Mouse (Mus musculus): ENCODE results near the gene Ruvbl1. TPM values are rescaled to one million over a fixed set of nuclear protein-coding genes. Genes with fewer than 3 reads are reported as not detected.

Gene Ruvbl1
- polyA plus RNA-seq, 1 experiment from 2014 or later, result 126 TPM

DNA sequence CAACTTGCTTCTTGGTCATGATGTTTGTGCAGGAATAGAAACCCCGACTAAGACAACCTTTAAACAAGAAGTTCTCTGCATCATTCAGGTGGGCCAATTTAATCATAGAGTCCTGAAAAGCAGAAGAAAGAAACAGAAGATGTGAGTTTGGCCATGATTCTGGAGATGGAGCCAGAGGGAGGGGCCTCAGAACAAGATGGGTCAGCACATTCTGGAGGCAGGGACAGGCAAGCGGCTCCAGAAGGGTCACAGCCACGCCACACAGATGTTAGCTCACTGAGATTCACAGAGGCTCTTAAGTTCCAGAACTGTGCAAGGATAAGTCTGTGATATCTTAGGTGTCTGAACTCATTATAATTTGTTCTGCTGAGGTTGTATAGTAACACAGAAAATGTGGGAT, 79.0 kb downstream of the Ruvbl1 start:
- DNase-seq (ENCODE audit: low spot score), result no peak

DNA sequence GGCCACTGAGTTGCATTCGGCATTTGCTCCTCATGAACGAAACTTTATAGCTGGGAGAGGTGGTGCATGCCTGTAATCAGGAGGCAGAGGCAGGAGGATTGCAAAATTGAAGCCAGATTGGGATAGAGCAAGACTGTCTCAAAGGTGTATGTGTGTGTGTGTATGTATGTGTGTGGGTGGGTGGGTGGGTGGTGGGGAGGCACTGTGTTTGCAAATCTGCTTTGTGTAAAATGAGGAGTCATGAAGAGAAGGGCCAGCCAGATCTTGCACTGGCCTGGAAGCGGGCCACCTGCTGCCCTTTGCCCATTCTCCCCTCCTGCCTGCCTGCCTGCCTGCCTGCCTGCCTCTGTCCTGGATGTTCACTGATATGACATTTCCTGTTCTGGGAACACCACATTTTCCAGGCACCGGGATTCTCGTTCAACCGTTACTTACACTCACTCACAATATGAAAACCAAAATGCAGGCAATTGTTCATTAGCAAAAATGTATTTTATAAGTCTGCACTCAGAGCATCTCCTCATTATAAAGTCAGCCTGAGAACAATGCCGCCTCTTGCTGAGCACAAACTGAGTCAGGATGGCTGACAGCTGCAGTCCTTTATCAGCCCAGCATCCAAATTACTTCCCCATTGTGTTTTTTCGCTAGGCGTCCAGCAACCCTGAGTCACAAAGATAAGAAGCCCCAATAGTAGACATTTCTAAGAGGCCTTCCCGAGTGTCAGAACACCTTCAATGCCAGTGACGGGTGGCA, 79.6 kb downstream of the Ruvbl1 start:
- DNase-seq (ENCODE audit: low spot score), result no peak

DNA sequence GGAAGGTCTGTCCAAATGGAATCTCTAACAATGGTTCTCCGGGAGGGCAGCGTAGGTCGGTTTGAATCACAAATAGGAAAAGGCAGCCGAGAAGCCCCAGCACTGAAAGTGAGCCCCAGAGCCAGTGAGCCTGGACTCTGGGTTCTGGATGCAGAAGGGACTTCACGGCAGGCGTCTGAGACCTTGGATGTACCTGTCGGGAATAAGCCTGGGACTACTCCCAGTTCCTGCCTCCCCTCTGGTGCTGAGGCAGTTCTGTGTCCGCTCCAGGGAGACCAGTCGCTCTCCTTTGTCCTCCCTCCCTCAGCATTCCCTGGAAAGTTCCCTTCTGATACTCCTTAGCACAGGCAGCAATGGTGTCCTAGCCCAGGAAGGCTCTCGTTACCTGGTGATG, 80.2 kb downstream of the Ruvbl1 start:
- DNase-seq (ENCODE audit: low spot score), result no peak

Other genes with a start within 250 kb of the Ruvbl1 start
- not detected in 2 replicates for gene Dnajb8, start 243.1 kb upstream of the Ruvbl1 start, polyA plus RNA-seq (2015; fragmentation: Nextera tagmentation; extraction: Ambion mirVana)
- gene Eefsec, start 18.9 kb upstream of the Ruvbl1 start, polyA plus RNA-seq (2015; fragmentation: Nextera tagmentation; extraction: Ambion mirVana), result 107 and 117 TPM in 2 replicates
- gene Sec61a1, start 53.5 kb downstream of the Ruvbl1 start, polyA plus RNA-seq (2015; fragmentation: Nextera tagmentation; extraction: Ambion mirVana), result 138 and 139 TPM in 2 replicates
- gene Kbtbd12, start 172.5 kb downstream of the Ruvbl1 start, polyA plus RNA-seq (2015; fragmentation: Nextera tagmentation; extraction: Ambion mirVana), result 0.13 and 0.21 TPM in 2 replicates

Data from thymus, postnatal 0 days (tissue).